Mouse (Mus musculus) liver, embryonic 16.5 days (tissue): ENCODE results near the gene Mcm10. TPM values are rescaled to one million over a fixed set of nuclear protein-coding genes. Genes with fewer than 3 reads are reported as not detected.

Experiments used
- ATAC-seq: fragments of 200-750 bp; cut with Nextera tagmentation; 2 replicates; pipeline ENCODE4 v1.8.0; 2017; ENCODE audit warnings: low read depth, mild to moderate bottlenecking, moderate number of reproducible peaks, moderate library complexity
- H3K27ac ChIP-seq: fragments of 300-500 bp; sonication (generic); 2 replicates; pipeline ENCODE4 v1.5.1; 2014; ENCODE audit warnings: mild to moderate bottlenecking, low read length
- H3K27me3 ChIP-seq: fragments of 300-500 bp; sonication (generic); 2 replicates; pipeline ENCODE4 v1.6.1; 2014; ENCODE audit warnings: low read depth, low read length, mixed read lengths; ENCODE audit not compliant: control insufficient read depth, insufficient read depth
- H3K36me3 ChIP-seq: fragments of 300-500 bp; sonication (generic); 2 replicates; pipeline ENCODE4 v1.6.1; 2014; ENCODE audit warnings: mild to moderate bottlenecking; ENCODE audit not compliant: control insufficient read depth, insufficient read depth
- H3K4me1 ChIP-seq: fragments of 300-500 bp; sonication (generic); 2 replicates; pipeline ENCODE4 v1.6.1; 2014; ENCODE audit warnings: low read depth, low read length, mixed read lengths; ENCODE audit not compliant: control insufficient read depth
- H3K4me2 ChIP-seq: fragments of 300-500 bp; sonication (generic); 2 replicates; pipeline ENCODE4 v1.6.1; 2014; ENCODE audit warnings: low read depth, low read length, mixed read lengths
- H3K4me3 ChIP-seq: fragments of 300-500 bp; sonication (generic); 2 replicates; pipeline ENCODE4 v1.5.1; 2014; ENCODE audit warnings: low read depth, mild to moderate bottlenecking, low read length
- H3K9ac ChIP-seq: fragments of 300-500 bp; sonication (generic); 2 replicates; pipeline ENCODE4 v1.6.1; 2014; ENCODE audit warnings: low read depth, low read length
- H3K9me3 ChIP-seq: fragments of 300-500 bp; sonication (generic); replicated peaks from 2 replicates; pipeline ENCODE4 v1.6.1; 2016; ENCODE audit warnings: low read length; ENCODE audit not compliant: control insufficient read depth
- WGBS: fragments of 180-500 bp; shearing (Covaris S2); extraction: QIAGEN DNeasy Blood & Tissue Kit; methylation state at CpG from one replicate; pipeline ENCODE4 v1.1.7; 2014; ENCODE audit not compliant: insufficient replicate concordance; 5-methylcytosine and 5-hydroxymethylcytosine counted together
- polyA plus RNA-seq: library from polyadenylated mRNA; unstranded; fragments of >200 nt; fragmentation: Nextera tagmentation; extraction: Ambion mirVana; gene quantifications from 2 replicates; pipeline ENCODE4 v1.2.1, GENCODE M21; 2015

Gene Mcm10
- polyA plus RNA-seq, 1 experiment from 2014 or later: 29.8 TPM

GRCm38 (mm10) chr2:4940861-4941260 lies 71.7 kb downstream of the Mcm10 start:
- ATAC-seq: no peak
- 79% methylated on average over 11 of the region's 11 CpGs for WGBS
- Histone ChIP-seq H3K9me3 (peaks cover 4% of the 10 kb centered on the region; the same call in 1 of the 2 replicates), H3K4me3 (no peak overlapping the region), H3K27ac (no peak overlapping the region), H3K36me3 (peaks cover 12% of the 10 kb centered on the region; the same call in 1 of the 2 replicates), H3K4me2 (no peak overlapping the region), H3K9ac (no peak overlapping the region), H3K4me1 (no peaks in the 10 kb centered on the region), H3K27me3 (no peaks in the 10 kb centered on the region)

Other genes with a start within 250 kb of the Mcm10 start
- 22.7 and 24.5 TPM in 2 replicates for gene Sephs1, start 131.2 kb downstream of the Mcm10 start, polyA plus RNA-seq
- 126 and 134 TPM in 2 replicates for gene Phyh, start 93.8 kb downstream of the Mcm10 start, polyA plus RNA-seq
- gene Ucma, start 36.7 kb downstream of the Mcm10 start, polyA plus RNA-seq: not detected in 2 replicates
- gene Optn, start 51.3 kb upstream of the Mcm10 start, polyA plus RNA-seq: 21.8 and 22.3 TPM in 2 replicates
- 2.0 and 3.4 TPM in 2 replicates for gene Ccdc3, start 125.0 kb upstream of the Mcm10 start, polyA plus RNA-seq